Mouse (Mus musculus) ZHBTc4 (cell line): ENCODE measurements around the gene Ccl6.

Experiments
- DNase-seq: peaks from one replicate; pipeline ENCODE4 v3.0.0-alpha.2; 2011; ENCODE audit warnings: low read depth, low spot score

Gene Ccl6

GRCm38 (mm10) chr11:83597796-83598195, 4.9 kb upstream of the Ccl6 start:
- no peak for DNase-seq

GRCm38 (mm10) chr11:83595669-83596455, 3.0 kb upstream of the Ccl6 start:
- no peak for DNase-seq

GRCm38 (mm10) chr11:83593453-83593852, 566 bp upstream of the Ccl6 start:
- no peak for DNase-seq

- no peak for DNase-seq
Observed at GRCm38 (mm10) chr11:83584232-83584631, 8.7 kb downstream of the Ccl6 start.

- no peak for DNase-seq
Observed at GRCm38 (mm10) chr11:83583450-83583754, 9.5 kb downstream of the Ccl6 start.

GRCm38 (mm10) chr11:83582626-83583449, 10.0 kb downstream of the Ccl6 start:
- peak; percentile 50 for DNase-seq

- peak; percentile 61 for DNase-seq
Observed at GRCm38 (mm10) chr11:83581626-83582610, 11.0 kb downstream of the Ccl6 start.

GRCm38 (mm10) chr11:83580699-83581232, 12.1 kb downstream of the Ccl6 start:
- DNase-seq, result no peak

- DNase-seq, result no peak
Observed at GRCm38 (mm10) chr11:83578999-83579398, 13.9 kb downstream of the Ccl6 start.

- no peak for DNase-seq
Observed at GRCm38 (mm10) chr11:83578186-83578760, 14.6 kb downstream of the Ccl6 start, which contains the start of gene Ccl9. Ccl9 (minus strand) TSS chr11:83578636.

GRCm38 (mm10) chr11:83576927-83577555, 15.8 kb downstream of the Ccl6 start:
- no peak for DNase-seq

GRCm38 (mm10) chr11:83572834-83573233, 20.1 kb downstream of the Ccl6 start:
- DNase-seq, result no peak

- DNase-seq, result no peak
Observed at GRCm38 (mm10) chr11:83572223-83572622, 20.7 kb downstream of the Ccl6 start.

- DNase-seq, result no peak
Observed at GRCm38 (mm10) chr11:83570189-83570588, 22.7 kb downstream of the Ccl6 start.

GRCm38 (mm10) chr11:83569249-83569648, 23.6 kb downstream of the Ccl6 start:
- DNase-seq, result no peak

- DNase-seq, result no peak
Observed at GRCm38 (mm10) chr11:83568786-83569185, 24.1 kb downstream of the Ccl6 start.

GRCm38 (mm10) chr11:83568061-83568460, 24.8 kb downstream of the Ccl6 start:
- no peak for DNase-seq

- peak; percentile 39 for DNase-seq
Observed at GRCm38 (mm10) chr11:83567311-83567710, 25.6 kb downstream of the Ccl6 start.

- no peak for DNase-seq
Observed at GRCm38 (mm10) chr11:83566617-83567016, 26.3 kb downstream of the Ccl6 start.

- DNase-seq, result no peak
Observed at GRCm38 (mm10) chr11:83563754-83564153, 29.1 kb downstream of the Ccl6 start.
